Mouse (Mus musculus) bone marrow, adult 2 months (tissue): ENCODE data around the gene Atg101.

Source experiments
- CTCF ChIP-seq: fragments of 200-500 bp; IDR thresholded peaks from 2 replicates; pipeline ENCODE4 v1.5.1; 2011; ENCODE audit warnings: low read length, control low read depth; ENCODE audit not compliant: control insufficient read depth, insufficient read depth
- POLR2A ChIP-seq: fragments of 200-500 bp; IDR thresholded peaks from 2 replicates; pipeline ENCODE4 v1.6.1; 2011; ENCODE audit warnings: low read depth, mild to moderate bottlenecking, control low read depth, low read length, borderline replicate concordance; ENCODE audit not compliant: control insufficient read depth

DNA sequence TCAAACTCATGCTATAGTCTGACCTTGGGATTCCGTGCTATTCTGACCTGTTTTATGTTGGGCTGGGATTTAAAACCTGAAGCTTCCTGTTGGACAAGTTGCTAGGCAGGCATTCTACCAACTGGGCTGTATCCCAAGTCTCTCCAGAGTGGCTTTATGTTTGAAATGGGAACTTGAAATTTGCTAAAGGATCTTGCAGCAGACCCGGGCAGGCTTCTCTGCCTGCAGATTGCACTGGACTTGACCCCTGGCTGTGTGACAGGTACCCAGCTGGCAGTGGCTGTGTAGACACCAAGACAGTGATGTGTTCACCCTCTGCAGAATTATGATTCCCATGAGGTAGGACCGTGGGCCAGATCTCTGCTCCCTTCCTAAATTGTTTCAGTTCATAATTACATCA is 7.9 kb downstream of the Atg101 start:
- TF ChIP-seq CTCF (no peak), POLR2A (no peak)
